Mouse (Mus musculus) frontal cortex, adult (tissue): ENCODE results near the gene Ulk4.
A peak's percentile ranks its signal among the peaks of the same experiment; 100 is the strongest.
"Not testable (repeated sequence)": the region's sequence is repeated elsewhere in the genome, so short reads cannot be mapped to it uniquely, and the experiment has no call there.

ENCODE experiments used
- ATAC-seq: cut with Nextera tagmentation; 2 replicates; pipeline ENCODE4 v1.9.2; 2017; ENCODE audit warnings: mild to moderate bottlenecking, moderate library complexity, mixed read lengths; ENCODE audit not compliant: low TSS enrichment

Ulk4 gene

DNA sequence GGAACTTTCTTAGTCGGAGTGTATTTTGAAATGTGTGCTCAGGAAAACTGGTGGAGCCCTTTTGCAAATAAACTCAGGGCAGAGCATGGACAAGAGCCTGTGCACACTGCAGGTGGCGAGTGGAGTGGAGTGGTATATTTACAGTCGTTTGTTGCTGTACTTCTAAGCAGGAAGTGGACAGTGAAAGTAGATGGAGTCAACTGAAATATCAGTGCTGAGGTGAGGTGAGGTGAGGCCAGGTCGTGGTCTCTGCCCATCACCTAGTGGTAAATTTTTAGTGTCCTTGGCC, 341.4 kb downstream of the Ulk4 start:
- no peak for ATAC-seq

DNA sequence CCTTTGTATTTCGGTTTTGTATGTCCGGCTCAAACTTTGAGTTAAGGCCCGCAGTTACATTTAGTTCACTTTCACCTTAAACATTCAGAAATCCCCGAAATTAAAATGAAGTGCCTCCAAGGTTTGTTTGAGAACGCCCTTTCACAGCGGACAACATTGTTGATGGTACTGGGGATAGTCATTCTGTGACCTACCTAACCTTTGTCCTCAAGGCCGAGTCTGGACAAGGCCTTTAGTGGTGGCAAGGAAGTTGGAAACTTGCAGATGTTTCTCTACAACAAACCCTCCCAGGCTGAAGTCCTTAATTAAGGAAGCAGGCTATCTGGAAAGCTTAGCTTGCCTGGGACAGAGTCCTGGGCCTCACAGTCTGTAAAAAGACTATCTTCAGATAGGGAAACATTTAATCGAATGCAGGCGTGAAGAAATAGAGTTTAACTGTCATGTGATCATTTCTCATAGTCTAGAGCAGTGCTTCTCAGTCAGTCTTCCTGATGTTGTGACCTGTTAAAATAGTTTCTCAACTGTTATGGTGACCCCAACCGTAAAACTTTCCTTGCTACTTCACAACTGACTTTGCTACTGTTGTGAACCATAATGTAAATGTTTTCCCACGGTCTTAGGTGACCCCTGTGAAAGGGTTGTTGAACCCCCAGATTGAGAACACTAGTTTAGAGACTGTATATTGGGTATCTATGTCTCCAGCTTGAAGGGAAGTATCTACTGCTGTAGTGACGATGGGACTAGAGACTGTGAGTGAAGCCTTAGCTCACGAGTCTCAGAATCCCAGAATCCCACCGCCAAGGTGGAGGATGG, 342.0 kb downstream of the Ulk4 start:
- no peak for ATAC-seq

DNA sequence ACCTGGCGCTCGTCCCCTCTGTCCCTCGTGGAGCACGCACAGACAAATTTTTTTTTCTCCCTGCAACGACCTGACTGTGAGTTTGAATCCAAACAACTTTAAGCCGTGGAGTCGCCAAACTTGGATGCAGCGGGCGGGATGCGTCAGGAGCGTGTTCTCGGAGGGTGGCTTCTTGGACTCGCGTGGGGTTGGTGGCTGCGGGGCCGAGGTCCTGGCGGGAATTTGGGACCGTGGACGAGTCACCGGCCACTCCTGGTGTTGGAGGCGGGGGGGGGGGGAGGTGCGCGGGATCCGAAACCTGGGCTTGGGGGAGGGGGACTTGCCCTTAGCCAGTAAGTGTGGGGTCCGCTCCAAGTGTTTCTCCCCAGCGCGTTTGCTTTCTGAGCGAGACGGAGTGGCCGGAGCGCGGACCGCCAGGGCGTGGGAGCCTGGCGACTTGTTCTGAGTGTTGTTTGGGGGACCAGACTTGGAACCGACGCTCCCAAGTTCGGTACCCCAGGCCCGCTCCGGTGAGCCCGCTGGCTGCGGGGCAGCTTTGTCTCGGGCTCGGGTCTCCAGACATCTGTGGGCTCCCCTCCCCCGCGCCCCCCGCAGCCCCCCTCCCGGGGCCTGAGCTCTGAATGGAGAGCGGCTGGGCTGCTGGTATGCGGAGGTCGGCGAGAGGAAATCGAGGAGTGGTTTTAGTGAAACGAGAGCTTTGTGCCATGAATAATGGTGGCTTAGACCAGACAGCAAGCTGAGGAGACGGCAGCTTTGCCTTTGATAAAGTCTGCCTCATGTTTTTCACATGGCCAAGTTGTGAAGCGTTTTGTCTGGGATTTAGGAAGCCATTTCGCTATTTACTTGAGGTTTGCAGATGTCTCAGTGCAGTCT, 342.9 kb downstream of the Ulk4 start:
- no peak for ATAC-seq

DNA sequence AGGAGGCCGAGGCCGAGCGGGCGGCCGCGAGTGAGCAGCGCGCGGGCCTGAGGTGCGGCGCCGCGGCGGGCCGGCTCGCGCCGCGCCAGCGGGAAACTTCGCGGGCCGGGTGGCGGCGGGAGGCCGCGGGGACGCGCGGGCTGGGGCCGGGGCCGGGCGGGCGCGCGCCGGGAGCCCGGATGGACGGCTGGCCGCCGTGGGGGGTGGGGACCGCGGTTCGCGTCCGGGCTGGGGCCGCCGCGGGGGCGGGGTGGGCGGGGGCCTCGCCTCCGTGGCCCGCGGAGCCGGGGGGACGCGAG, 343.5 kb downstream of the Ulk4 start:
- no peak for ATAC-seq

DNA sequence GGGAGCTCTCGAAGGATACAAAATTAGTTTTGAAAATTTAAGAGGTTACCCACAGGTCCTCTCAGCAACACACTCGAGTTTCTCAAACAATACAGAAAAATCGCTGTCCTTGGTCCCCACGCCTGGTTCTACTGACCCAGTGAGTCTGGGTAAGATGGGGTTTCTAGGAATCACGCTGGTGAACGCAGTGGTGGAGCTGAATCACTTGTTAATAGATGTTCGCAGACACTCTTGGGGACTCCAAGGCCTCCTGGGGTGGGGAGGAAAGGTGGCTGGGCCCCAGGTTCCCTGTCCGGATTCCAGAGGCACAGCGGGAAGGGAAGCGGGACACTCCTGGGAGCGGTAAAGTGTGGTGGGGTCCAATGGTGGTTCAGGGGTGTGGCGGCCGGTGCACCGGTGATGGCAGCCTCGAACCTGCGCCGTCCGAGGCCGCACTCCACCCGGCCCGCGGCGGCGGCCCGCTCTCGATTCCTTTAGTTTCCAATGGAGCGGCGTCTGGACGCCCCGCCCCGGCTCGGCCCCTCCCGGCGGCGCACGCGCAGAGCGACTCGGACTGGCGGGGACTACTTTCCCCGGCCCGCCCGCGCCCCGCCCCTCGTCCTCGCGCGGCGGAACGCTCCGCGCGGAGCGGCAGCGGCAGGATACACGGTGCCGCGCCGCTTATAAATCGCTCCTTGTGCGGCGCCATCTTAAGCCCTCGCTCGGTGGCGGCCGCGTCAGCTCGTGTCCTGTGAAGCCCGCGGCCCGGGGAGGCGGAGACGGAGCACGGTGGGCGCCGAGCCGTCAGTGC, 344.0 kb downstream of the Ulk4 start:
- ATAC-seq: peak; percentile 84

DNA sequence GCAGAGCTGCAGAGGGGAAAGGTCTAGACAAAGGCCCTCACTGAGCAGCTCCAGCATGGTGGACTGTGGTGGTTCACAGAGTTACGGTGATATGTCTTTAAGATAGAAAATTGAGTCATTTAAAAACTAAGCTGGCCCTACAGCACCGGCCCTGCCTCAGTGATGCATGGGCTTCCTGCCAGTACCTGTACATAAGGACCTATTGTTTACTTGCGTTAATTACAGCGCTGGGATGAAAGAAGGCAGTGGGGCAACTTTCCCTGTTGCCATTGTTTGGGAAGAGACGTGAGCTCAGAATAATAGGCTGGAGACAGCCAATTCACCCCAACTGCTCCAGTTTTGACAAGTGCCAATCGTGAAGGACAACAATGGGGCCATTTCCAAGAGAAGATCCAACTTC, 344.6 kb downstream of the Ulk4 start:
- no peak for ATAC-seq

DNA sequence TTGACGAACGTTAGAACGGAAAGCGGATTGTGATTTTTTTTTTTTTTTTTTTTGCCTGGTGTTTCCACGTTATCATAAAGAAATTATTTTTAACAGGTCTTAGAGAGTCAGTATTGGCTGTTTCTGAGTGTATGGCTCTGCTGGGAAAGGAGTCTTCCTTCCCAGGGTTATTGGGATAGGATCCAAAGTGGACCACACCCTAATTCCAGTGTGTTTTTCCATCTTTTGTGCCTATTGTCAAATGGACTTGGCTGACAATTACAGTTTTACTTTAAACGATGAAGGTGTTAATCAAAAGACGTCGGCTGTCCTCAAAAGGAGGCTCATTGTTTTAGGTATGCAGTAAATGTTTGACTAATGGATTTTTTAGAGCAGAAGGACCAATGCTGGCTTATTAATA, 346.2 kb downstream of the Ulk4 start:
- ATAC-seq: no peak

DNA sequence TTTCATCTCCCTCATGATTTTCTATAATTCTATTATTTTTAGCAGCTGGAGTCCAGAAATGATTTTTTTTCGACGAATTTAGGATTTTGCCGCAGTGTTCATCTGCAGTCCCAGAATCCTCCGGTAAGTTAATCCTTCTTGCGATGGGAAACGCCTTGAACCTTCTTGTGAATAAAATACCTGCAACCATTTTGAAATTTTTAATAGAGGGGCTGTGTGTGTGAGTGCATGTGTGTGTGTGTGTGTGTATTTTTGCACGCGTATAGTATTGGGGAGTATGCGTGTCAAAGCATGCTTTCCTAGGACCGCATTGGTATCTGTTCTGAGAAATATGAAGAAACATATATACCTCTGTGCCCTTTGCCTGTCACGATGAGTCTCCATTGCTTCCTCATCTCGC, 347.0 kb downstream of the Ulk4 start:
- no peak for ATAC-seq

DNA sequence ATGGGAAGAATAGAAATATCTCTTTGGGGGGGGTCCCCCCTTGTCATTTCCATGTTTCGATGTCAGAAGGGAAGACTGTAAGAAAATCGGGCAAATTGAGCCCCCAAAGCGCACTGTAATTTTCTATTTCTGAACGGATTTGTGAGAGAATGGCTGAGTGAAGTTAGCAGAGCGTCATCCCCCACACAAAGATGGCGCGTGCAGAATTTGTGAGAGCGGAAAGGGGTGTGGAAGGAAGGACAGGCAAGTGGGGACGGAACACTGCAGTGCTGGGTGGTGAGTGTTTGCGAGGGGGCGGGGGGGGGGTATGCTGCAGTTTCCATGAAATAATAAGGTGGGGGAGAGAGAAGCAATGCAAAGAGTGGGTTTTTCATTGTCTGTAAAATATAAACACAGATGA, 347.9 kb downstream of the Ulk4 start, which contains the start of gene Ctnnb1:
Gene Ctnnb1, plus strand, starts transcription at position 136 of the 400 bp plus-strand sequence.
- no peak for ATAC-seq

DNA sequence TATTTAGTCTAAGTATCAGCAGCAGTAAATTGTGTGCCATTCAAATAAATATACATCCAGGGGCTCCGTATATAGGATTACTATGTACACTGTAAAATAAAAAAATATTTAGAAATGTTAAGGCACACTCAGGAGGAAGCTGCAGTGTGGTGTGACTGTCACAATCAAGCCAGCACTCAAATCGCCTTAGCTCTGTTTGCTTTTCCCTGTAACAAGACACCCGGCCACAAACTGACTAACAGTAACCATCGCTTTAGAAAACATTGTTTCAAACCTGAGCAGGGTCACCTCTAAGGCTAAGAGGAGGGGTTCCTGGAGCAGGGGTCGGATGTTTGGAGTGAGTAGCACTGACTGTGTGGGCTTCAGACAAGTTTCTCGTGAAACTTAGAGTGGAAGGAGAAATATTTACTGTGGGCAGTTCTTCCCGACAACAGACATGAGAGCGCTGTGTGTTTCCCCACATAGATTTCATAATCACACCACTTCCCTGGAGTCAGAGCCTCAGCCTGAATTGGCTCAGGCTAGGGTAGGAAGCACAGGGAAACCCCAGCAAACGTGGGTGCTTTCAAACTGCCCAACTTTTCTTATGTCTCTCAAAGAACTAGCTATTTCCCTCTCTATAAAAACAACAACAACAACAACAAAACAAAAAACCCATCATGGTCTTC, 349.9 kb downstream of the Ulk4 start:
- ATAC-seq: no peak

DNA sequence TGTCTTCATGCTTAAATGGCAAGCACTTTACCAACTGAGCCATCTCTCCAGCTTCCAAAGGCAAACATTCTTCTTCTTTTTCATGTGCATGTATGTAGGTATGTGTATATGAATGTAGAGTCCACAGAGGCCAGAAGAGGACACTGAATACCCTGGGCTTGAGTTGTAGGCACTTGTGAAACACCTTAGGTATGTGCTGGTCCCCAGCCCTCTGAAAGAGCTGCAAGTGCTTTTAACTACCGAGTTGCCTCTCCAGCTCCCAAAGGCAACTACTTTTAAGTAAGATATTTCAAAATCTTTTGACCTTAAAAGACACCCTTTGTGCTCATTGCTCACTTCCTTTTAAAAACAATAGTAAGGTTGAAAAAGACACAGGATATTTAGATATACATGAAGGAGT, 350.9 kb downstream of the Ulk4 start:
- no peak for ATAC-seq

DNA sequence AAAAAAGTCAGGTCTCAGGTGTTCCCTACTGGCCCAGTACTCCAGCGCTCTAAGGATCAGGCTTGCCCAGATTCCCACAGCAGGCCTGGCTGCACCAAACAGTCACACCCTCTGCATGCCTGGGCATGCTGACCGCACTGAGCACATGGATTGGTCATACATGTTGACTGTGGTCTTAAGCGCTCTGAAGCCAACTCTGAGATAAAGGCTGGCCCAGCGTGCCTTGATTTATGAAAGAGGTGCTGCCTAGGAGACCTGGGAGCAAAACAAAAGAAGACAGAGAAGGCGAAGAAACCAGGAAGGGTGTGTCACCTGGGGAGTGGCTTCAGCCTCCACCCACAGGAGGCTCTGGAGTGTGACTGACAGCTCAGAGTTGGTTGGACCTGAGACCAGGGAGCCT, 357.9 kb downstream of the Ulk4 start:
- no peak for ATAC-seq

DNA sequence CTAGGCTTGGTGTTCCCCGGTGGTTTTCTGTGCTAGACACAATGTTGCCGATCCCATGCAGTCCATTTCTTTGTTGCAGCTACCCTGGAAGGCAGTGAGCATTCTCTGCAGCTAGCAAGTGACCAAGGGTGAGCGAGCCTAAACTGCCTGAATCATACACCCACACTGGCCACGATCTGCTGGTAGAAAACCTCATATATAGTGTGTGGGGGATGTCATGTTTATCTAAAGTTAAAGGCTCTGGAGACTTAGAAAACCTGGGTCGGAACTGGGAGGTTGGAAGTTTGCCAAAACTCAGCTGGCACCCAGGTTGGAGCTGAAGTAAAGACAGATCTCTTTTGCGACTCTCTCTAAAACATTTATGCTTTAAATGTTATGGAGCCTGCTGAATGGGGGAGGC, 358.4 kb downstream of the Ulk4 start:
- ATAC-seq: peak; percentile 62; the same call in 1 of the 2 replicates

DNA sequence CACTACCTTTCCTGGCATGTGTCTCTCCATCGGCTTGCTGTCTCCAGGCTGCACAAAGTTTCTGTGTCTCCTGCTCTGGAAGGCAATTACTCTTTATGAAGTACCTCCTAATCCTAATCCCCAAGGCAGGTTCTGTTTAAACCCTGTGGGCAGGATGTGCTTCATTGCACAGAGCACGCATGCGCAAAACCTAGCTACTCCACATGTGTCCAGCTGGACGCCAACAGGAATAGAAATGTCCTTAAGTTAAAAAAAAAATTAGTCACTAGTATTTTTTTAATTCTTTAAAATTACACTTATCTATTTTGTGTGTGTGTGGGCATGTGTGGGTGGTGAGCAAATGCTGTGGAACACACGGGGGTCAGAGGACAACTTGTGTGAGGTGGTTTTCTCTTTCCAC, 358.8 kb downstream of the Ulk4 start:
- no peak for ATAC-seq

DNA sequence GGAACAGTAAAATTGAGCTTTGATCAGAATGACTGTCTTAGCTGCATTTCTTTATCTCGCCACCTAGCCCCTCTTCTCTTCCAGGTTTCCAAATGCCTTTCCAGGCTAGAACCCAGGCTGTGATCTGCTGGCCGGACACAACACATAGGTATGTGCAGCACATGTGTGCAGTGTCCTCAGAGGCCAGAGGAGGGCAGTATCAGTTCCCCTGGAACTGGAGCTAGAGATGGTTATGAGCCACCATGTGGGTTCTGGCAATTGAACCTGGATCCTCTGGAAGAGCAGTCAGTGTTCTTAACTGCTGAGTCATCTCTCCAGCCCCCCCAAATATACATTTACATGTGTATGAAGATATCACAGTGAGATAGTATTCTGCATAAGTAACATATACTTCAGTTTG, 359.4 kb downstream of the Ulk4 start:
- ATAC-seq: not testable (repeated sequence)

DNA sequence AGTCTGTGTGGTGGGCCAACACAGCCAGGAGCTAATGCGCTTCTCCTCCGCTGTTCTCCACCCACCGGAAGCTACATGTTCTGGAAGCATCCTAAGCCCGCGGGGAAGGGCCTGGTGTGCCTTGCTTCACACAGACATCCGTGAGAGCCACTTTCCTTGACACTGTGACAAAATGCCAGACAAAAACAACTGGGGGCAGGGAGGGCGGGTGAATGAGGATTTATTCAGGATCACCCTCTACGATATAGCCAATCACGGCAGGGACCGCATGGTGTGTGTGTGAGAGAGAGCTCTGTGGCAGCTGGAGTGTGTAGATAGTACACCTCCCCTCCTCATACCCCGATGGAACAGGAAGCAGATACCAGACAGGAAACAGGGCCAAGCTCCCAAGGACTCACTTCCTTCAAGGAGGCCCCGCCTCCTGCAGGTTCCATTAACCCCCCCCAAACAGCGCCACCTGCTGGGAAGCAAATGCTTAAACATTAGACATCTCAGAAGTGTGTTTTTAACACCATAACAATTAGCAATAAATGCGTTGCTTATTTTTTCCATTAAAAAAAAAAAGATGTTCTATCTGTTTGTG, 362.0 kb downstream of the Ulk4 start:
- no peak for ATAC-seq

DNA sequence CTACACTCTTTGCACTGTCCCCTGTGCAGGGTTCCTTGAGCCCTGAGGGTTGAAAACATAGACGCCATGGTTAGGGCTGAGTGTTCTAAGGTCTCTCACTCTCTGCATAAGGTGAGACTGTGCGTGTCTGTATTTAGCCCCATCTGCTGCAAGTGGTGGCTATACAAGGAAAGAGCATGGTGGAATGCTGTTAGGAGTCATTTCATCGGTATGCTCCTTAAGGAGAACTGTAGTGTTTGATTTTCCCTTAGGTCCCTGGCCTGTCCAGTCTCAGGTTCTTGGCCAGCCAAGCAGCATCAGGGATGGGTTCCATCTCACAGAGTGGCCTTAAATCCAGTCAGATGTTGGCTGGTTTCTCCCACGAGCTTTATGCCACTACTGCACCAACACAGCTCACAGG, 362.6 kb downstream of the Ulk4 start:
- ATAC-seq: no peak

DNA sequence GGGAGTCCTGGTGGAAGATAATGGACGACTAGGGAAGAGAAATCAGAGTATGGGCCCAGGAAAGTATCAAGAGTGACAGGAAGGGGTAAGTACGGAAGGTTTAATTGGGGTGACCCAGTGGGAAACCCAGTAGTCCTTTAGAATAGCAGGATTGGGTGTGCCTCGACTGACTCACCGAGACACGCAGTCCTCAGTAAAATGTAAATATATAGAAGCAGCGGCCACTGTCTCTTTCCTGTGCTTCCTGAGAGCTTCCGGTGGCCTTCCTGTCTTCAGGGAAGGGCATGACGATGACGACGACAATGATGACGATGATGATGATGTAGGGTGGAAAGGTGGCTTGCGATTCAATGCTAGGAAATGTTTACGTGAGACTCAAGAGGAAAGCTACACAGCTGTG, 363.8 kb downstream of the Ulk4 start:
- no peak for ATAC-seq

DNA sequence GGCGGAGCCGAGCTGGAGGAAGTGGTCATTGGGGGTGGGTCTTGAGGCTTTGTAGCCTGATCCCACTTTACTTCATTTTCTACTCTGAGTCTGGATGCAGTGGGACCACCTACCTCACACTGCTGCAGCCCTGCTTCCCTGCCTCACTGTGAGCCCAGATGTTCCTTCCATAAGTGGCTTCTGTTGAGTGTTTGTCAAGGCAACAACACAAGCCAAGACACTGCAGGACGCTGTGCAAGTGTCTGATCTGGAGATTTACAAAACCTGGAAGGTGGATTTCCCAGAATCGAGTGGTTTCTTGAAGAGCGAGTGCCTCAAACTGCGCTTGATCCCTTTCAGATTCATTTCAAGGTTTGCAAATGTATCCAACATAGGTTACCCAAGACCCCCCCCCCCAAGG, 368.5 kb downstream of the Ulk4 start:
- no peak for ATAC-seq
